In genomic region chr2:53026056-53026769, GRCm38 (mm10) we compare ENCODE assay signal across 12 mouse cellular contexts.
A peak's percentile ranks its signal among the peaks of the same experiment; 100 is the strongest.
DNase-seq lines count a peak whose midpoint lies in the region; ATAC-seq and TF ChIP-seq lines count a peak whose summit lies in the region.
"Had no signal": no experiment of that assay in that cellular context is flagged by ENCODE, and none has a peak within 500 bp of the region (broad histone marks: within the 10 kb centered on the region; RNA-seq: fewer than 3 reads in every experiment).

No protein-coding gene starts in this region.

- peak overlapping the region; percentile 22; the same call in 1 of the 2 replicates for H3K27ac ChIP-seq in heart, postnatal 0 days (ENCODE audit: low read depth)
- H3K27ac ChIP-seq: forebrain, embryonic 10.5 days; hindbrain, embryonic 10.5 days; liver, embryonic 15.5 days had no signal

- H3K4me2 ChIP-seq in heart, postnatal 0 days (ENCODE audit: low read depth, low read length) = no peak overlapping the region
- H3K4me2 ChIP-seq: liver, embryonic 15.5 days had no signal

- no peak overlapping the region for H3K4me3 ChIP-seq in heart, postnatal 0 days (ENCODE audit: low read depth, low read length)
- H3K4me3 ChIP-seq: forebrain, embryonic 10.5 days; hindbrain, embryonic 10.5 days; liver, embryonic 15.5 days had no signal

- no peaks in the 10 kb centered on the region for H3K4me1 ChIP-seq in heart, postnatal 0 days (ENCODE audit: control insufficient read depth, insufficient read depth)
- H3K4me1 ChIP-seq: liver, embryonic 15.5 days had no signal

- H3K36me3 ChIP-seq in heart, postnatal 0 days (replicated peaks; ENCODE audit: control insufficient read depth, insufficient read depth, low read length) = no peaks in the 10 kb centered on the region
- H3K36me3 ChIP-seq: liver, embryonic 15.5 days had no signal

- no peak for TF ChIP-seq CTCF in heart, postnatal 0 days (IDR thresholded peaks at IDR 0.05; ENCODE audit: low read depth)

- H3K27me3 ChIP-seq in heart, postnatal 0 days (ENCODE audit: control insufficient read depth, insufficient read depth, low read length) = no peaks in the 10 kb centered on the region
- H3K27me3 ChIP-seq: liver, embryonic 15.5 days had no signal

- DNase-seq in cerebellum, adult 9-11 months = peak; percentile 33
- DNase-seq in kidney, postnatal 25 days = peak; percentile 46 to 47
- DNase-seq in kidney, postnatal 4 days = no peak
- DNase-seq in heart, postnatal 0 days (ENCODE audit: low spot score) = peak; percentile 38
- DNase-seq in lung, postnatal 36 days = peak; percentile 60
- DNase-seq in layer of hippocampus, adult 8-10 months (ENCODE audit: low spot score in 2 of 2) = no peak
- DNase-seq: B cell, adult 2 months had no signal

- no peaks in the 10 kb centered on the region for H3K9me3 ChIP-seq in heart, postnatal 0 days (replicated peaks; ENCODE audit: control insufficient read depth, low read length)
- H3K9me3 ChIP-seq: forebrain, embryonic 10.5 days; hindbrain, embryonic 10.5 days; liver, embryonic 15.5 days had no signal

- ATAC-seq in cerebellum, adult (ENCODE audit: insufficient number of reproducible peaks, low FRiP score, low TSS enrichment) = no peak
- ATAC-seq in heart, postnatal 0 days (ENCODE audit: insufficient read depth, low read depth) = peak; percentile 8; the same call in 1 of the 2 replicates
- ATAC-seq in activated CD4-positive, CD25-positive, alpha-beta regulatory T cell, adult 4 months = no peak

- TF ChIP-seq EP300 in heart, postnatal 0 days (IDR thresholded peaks at IDR 0.05; ENCODE audit: low read depth) = no peak

- H3K9ac ChIP-seq in heart, postnatal 0 days (replicated peaks; ENCODE audit: low read depth, low read length) = no peak overlapping the region
- H3K9ac ChIP-seq: liver, embryonic 15.5 days had no signal

- 49% methylated on average over 5 of the region's 5 CpGs for WGBS in heart, postnatal 0 days

Comparison
In these comparisons a context has a peak if more than half of its experiments do, and no peak if none do; other contexts are left out.
1. DNase-seq: peak in cerebellum, adult 9-11 months (single experiment), kidney, postnatal 25 days (2 of 2), heart, postnatal 0 days (single experiment) and lung, postnatal 36 days (single experiment); none in kidney, postnatal 4 days (0 of 2) and layer of hippocampus, adult 8-10 months (0 of 2).